Mouse (Mus musculus): ENCODE data around the gene App.

GRCm38 (mm10) chr16:85101544-85101943 is 72.0 kb downstream of the App start:
- TF ChIP-seq POLR2A (IDR thresholded peaks at IDR 0.05; ENCODE audit: borderline replicate concordance, low read depth, low read length) (no peak), CTCF (IDR thresholded peaks at IDR 0.05; ENCODE audit: low read depth, low read length) (no peak)

Data from bone marrow macrophage, adult 2 months (primary cell).